Mouse (Mus musculus): ENCODE results near the gene Sell.

- TF ChIP-seq POLR2A (IDR thresholded peaks at IDR 0.05; ENCODE audit: insufficient read length, low read depth): no peak
- TF ChIP-seq CEBPB (IDR thresholded peaks at IDR 0.05; ENCODE audit: insufficient read depth, poor library complexity, severe bottlenecking): no peak
- TF ChIP-seq TCF12 (IDR thresholded peaks at IDR 0.05; ENCODE audit: insufficient read depth, poor library complexity, severe bottlenecking): no peak
Measured at GRCm38 (mm10) chr1:164047934-164048333, 13.8 kb upstream of the Sell start, which contains the start of gene Sele.

Measured in myocyte (in vitro differentiated cells).